Mouse (Mus musculus) lung, adult 10 weeks (tissue): Measurements from ENCODE around the gene Bmt2. TPM values are rescaled to one million over a fixed set of nuclear protein-coding genes. Genes with fewer than 3 reads are reported as not detected.

Experiments
- polyA plus RNA-seq: library from polyadenylated mRNA; stranded (reverse); fragments of 350-450 nt; fragmentation: Illumina TruSeq; extraction: RNeasy Lipid Tissue Mini Kit (QIAGEN cat#74804); gene quantifications from one replicate; pipeline ENCODE4 v1.2.3, GENCODE M21; 2014; ENCODE audit warnings: low read depth, low replicate concordance; ENCODE audit not compliant: insufficient read depth

The Bmt2 gene
- 7.0 TPM for polyA plus RNA-seq

DNA sequence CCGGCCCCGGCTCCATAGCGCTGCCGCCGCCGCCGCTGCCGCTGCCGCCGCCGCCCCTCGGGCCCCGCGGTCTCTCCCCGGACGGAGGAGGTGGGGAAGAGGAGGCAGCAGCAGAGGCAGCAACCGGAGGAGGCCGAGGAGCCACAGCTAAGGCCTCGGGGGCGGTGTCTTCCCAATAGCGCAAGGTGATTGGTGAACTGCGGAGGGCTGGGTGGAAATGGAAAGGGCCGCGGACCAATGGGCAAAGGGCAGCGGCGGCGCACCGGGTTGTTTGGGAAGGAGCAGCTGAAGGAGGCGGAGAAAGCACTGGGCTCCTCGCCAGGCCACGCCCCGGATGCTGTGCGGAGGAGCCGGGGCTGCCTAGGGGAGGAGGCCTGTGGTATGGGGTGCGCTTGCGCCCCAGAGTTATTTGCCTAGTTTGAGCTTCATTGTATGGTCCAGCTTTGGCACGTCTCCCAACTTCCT is at the start of gene Bmt2:
TSS of gene Bmt2 (minus strand) at position 149 of the 465 bp plus-strand sequence.

GRCm38 (mm10) chr6:13607621-13608493 is 69.9 kb downstream of the Bmt2 start, which contains the start of gene Tmem168:
TSS of gene Tmem168 (minus strand) at chr6:13608100.

Other genes starting within 250 kb of the Bmt2 start
- gene Tmem168, start 69.9 kb downstream of the Bmt2 start, polyA plus RNA-seq = 13.7 TPM
- 0.27 TPM for gene Gpr85, start 162.0 kb upstream of the Bmt2 start, polyA plus RNA-seq
- 88.4 TPM for gene 2610001J05Rik, start 193.6 kb upstream of the Bmt2 start, polyA plus RNA-seq